Mouse (Mus musculus) thymus, postnatal 4 days (tissue): ENCODE measurements at regions not wholly inside any gene's neighbourhood (a gene's known extent, or its start where the extent isn't known, plus 50 kb on each side); places are given as distances from the start of the nearest gene placed in this dataset.
"Not testable (repeated sequence)": the region's sequence is repeated elsewhere in the genome, so short reads cannot be mapped to it uniquely, and the experiment has no call there.

ENCODE experiments used
- DNase-seq: peaks from one replicate; pipeline ENCODE4 v3.0.0; 2021

DNA sequence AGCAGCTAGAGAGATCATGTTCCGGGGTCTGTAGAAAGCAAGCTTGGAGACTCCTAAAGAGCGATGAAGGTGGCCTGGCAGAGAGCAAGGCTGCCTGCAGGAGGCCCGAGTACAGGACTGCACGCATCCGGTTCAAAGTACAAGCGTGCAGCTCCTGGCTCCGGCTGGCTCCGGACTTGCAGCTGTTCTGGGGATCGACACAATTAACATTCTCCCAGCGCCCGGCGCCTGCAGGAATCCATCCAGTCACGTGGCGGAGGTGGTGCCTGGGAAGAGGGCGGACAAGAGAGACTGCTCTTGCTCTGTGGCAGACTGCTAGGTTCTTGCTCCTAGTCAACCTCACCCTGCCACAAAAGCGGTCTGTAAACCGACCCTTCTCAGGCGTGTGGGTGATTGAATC is 86.9 kb downstream of the Bdh1 start:
- peak; percentile 68 for DNase-seq

DNA sequence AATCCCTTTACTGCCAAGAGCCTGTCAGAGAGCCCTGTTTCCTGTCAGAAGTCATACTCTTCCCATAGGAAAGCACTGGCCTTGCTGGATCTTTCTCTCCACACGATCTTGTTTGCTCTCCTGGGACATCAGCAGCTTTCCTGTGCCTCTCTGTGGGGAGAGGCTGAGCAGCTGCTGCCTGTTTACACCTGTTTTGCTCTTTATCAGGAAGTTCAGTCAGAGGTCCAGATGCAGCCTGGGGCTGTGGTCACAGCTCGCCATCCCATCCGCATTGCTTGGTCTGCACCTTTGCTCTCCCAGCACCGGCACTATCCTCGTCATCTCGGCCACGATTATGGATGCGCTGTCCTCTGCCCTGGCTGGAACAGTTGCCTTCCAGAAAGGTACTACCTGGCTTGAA is 88.0 kb downstream of the Bdh1 start:
- no peak for DNase-seq

DNA sequence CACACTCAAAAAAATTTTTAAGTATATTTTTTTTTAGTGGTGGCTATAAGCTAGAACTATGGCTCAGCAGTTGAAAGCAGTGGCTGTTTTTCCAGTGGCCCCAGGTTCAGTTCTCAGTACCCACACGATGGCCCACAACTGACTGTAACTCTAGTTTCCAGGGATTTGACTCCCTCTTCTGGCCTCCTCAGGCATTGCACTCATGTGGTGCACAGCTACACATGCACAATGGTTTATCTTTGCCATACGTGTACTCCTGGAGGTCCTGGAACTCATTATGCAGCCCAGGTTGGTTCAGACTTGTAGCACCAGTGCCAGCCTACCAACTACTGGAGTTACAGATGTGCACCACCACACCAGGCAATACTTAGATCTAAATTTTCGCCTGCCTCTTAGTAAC is 96.7 kb downstream of the Bdh1 start:
- DNase-seq = no peak

DNA sequence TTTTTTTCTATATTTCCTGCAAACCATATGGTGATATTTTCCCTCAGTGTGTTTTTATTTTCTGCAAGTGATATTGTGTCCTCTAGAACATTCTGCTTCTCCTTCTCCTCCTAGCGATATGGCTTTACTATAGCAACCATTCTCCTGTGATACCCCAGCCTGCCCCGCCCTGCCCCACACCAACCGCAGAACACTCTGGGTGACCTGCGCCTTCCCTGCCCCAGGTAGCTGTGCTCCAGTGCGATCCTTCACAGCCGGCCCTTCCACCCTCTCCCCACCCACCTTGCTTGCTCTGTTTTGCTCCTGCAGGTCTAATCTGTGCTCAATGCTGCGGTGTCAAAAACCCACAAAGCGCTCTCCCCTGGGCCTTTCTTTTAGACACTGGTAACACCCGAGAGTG is 98.0 kb downstream of the Bdh1 start:
- no peak for DNase-seq

DNA sequence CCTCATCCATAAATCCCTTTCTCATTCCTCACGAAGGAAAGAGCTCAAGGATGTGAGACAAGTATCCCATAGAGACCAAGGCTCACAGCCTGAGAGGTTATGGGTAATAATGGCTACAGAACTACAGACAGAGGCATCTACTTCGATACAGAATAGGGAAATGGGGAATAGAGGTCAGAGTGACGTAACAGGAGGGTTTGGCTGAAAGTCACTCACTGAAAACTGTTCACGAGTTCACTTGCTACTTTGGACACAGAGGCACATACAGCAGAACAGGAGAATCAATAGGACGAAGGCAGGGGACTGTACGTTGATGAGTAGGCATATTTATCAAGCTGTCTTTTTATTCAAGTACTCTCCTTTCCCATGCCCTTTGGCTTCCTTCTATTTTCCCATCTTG is 99.7 kb downstream of the Bdh1 start:
- no peak for DNase-seq

DNA sequence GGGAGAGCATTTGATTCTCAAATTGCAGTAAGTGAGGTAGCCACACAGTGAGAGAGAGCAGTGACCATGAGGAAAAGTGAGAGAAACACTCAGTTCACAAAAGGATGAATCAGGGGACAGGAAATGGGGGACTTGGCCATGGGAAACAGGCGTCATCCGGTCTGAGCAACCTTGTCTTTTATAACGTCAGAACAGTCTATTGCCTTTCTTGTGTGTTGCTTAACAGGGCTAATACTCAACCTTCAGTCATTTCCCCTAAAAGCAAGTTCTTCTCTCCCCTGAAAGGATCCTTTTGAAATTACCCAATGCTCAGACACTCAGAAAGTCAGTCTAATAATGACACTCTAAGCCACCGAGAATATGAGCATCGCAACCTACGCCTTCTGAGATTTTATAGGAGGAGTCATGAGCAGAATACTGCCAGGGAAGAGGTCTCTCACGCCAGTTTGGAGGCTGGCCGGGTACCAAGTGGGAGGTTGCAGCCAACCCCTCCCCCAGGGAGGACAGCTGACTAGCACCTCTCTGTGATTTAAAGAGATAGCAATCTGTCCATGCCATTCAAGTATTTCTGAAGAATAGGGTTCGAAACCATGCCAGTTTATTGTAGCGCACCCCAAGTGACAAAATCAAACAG is 104.7 kb downstream of the Bdh1 start:
- DNase-seq = no peak

DNA sequence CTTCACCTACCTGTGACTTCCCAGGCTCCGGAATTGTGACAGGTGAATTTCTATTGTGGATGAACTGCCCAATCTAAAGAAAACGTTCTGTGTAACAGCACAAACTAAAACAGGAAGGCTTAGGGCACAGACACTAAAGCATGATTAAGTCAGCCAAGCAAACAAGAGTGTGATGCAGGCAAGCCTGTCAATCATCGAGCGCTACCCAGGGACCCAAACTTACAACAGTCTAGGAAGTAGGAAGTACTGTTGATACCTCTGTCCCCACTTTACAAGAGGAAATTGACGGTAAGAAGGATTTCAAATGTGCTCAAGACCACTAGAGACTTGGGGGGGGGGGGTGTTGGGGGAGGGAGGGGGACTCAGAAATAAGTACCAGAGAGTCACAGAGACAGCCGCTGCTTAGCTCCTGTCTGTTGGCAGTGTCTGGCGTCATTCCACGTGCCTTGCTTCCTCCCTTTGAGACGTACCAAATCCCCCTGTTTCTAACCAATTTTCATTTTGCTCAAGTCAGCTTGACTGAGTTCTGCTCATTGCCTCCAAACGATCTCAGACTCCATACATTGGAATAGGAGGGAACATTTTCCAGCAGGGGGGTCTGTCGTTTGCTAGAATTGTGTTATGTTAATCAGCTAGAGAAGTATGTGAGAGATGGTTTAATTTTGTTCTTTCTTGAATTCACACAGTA is 106.7 kb downstream of the Bdh1 start:
- DNase-seq = no peak

DNA sequence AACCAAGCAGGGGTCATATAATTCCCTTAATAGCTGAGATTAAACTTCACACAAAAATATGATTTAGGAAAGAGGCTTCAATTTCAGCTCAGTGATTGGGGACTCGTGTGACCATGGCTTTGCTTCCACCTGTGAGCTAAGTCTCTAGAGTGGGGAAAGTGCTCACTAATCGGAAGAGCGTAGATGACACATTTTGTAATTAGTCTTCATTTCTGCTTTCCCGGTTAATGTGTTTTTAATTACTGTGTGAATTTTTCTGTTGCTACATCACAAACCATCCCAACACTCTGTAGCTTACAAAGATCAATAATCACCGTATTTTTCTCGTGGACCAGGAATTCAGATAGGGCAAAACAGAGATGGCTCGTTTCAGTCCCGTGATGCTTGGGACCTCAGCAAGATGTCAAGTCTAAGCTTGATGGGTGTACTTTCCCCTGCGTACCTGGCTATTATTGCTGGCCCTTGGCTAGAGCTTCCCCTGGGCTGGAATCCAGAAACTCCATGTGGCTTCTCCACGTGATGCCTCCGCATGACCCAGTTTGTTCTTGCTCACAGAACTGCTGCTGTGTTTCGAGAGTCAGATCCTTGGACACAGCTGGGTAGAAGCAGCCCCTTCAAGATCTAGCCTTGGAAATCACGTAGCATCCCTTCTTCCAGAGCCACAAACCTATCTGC is 107.3 kb downstream of the Bdh1 start:
- no peak for DNase-seq

DNA sequence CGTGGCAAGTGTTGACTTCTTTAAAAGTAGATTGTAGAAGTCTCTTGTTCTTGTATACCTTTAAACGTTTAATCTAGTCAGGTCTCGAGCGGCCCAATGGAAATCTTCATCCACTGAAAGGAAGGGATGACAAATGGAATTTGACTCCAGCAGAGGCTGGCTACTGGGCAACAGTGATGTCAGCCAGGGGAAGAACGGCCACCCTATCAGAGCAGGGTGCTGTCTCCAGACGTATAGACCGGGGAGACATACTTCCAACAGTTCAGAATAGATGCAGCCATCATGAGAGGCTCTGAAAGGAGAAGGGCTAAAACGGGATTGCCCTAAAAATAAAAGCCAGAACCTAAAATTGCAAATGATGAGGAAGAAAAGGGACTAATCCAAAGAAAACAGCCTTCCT is 108.0 kb downstream of the Bdh1 start:
- DNase-seq = no peak

DNA sequence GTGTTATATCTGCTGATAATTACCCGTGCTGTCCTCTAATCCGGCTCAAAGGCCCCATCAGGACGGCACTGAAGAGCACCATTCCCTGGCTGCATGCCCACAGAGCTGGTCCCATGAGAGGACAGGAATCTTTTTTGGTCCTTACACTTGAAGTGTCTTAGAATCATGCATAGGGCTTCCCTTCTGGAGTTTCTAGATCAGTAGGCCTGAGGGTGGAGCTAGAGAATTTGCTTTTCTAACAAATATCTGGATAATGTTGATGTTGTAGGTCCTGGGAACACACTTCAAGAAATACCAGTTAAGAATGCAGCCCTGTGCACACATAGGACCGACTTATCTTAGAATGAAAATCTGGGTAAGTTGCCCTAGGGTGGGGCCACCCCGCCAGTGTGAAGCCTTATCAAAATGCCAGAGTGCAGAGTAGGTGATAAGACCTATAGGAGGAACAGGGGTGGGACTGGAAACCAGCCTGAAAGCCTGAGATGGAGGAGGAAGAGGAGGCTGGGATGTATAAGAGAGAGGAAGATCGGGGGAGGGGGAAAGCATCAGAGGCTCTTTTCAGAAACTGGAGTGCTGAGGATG is 111.2 kb downstream of the Bdh1 start:
- no peak for DNase-seq

DNA sequence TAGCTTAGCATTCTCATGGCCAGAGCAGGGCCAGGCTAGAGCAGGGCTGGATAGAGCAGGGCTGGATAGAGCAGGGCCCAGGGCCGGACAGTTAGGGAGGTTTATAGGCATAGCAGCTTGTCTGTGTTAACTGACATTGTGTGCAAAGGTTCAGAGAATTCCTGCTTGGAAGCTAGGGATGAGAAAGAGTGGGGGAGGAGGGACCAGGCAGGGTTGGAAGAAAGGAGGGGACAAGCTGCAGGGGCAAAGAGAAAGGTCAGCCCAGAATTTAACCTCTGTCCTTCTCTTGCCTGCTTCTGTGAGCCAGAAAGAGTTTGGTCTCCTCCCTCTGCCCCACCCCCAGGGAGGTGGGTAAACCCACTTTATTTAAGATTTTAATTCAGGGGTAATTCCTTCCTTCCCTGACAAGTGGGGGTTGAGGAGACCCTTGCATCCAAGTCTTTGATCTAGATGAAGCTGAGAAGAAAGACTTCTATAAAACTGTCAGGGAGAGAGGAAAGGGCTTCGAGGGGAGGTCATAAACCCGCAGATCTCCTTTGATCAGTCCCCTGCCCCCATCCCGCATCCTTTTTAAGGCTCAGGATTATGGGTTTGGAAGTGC is 112.9 kb downstream of the Bdh1 start:
- DNase-seq = no peak

DNA sequence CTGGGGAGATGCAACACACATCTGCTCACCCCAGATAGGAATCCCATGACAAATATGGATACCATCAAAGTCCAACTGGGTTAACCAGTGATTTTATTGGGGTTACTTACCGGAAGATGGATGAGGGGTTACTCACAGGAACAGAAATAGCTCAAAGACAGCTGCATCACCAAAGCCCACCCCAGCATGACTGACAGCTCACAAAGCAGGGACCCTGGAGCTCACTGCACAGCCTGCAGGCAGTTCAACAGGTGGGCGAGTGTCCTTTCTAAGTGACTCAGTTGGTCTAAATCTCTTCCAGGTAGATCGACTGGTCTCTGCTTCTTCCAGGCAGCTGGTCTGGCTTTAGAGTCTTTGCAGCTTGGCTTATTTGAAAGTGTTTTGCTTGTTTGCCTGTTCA is 114.2 kb downstream of the Bdh1 start:
- DNase-seq = no peak

DNA sequence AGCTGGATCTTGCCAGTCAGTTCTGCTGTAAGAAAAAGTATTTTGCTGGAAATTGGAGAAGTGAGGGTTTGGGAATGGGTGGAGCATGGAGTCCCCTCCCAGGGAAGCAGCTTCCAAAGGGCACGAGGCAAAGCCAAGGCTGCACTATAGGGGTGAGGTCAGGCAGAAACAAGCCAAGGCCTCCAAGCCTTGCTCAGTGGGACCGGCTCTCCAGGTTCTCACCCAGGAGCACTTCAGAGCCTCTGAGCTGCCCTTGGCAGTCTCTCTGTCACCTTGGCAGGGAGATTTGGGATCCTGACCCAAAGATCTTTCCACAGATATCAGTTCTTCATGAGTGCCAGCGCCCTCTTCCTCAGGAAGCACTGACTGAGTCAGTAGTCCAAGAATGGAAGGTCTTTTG is 116.5 kb downstream of the Bdh1 start:
- no peak for DNase-seq

DNA sequence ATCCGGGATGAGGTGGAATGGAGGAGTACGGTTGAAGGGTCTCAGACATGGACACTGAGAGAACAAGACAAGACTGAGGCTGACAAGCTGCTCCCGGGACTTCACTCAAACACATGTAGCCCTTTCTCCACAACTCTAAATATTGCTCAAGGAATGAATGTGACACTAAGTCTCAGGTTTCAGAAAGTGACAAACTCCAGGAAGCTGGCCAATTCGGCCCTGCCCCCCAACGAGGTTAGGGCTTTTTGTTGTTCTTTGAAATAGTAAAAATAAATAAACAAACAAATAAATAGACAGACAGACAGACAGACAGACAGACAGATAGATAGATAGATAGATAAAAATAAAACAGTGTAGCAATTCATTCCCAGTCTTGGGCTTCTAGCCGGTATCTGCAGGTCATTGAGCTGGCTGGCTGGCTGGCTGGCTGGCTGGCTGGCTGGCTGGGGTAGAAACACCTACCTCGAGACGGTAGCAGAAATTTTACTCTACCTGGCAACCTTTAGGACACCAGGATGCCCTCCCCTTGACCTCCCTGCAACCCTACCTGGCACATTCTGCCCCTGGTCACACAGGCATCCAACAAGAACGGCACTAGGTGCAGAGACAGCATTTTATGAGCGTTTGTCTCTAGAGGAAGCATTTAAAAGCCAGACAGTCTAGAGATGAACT is 119.6 kb upstream of the Dlg1 start:
- DNase-seq = no peak

DNA sequence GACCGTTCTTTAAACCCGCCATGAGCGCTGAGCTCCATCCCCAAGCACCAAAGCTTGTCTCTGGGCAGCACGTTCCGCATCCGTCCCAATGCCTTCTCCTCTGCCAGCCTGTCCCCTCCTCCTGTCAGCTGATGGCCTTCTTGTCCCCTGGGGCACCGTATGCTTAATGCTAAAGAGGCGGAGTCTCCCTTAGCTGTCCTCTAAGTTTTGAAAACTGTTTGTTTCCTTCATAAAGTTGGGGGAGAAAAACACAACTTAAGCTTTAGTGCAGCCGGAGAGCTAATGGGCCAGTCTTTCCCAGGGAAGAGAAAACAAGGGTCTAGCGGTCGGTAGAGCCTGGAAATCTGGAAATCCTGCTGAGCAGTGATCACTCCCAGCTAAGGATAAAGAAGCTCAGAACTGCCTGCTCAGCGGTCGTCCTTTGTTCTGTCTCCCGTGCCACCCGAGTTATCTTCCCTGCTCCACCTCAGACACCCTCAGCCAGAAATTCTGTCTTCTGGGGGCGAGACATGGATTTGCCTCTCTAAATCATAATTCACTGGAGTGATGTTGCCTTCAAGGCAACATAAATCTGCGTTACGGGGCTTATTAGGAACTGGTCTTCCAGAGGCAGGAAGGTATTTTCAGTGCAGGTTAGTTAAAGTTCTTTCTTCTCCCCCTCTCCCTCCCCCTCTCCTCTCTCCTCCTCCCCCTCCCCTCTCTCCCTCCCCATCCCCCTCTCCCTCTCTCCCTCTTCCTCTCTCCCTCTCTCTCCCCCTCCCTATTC is 117.0 kb upstream of the Dlg1 start:
- DNase-seq = no peak

DNA sequence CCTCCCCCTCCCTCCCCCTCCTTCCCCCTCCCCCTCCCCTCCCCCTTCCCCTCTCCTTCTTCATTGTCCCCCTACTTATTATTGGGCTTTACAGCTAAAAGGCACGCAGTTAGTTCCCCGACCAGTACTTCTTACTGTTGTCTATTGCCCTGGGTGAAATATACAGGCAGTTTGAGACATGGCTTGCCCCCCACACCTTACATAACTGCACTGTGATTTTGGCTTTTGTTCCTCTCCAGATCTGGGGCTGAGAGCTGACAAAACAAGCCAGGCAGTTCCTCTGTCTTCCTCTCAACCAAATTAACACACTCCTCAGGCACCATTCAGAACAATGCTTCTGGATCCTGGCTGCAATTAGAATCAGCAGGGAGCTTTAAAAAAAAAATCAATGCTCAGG is 116.4 kb upstream of the Dlg1 start:
- no peak for DNase-seq

DNA sequence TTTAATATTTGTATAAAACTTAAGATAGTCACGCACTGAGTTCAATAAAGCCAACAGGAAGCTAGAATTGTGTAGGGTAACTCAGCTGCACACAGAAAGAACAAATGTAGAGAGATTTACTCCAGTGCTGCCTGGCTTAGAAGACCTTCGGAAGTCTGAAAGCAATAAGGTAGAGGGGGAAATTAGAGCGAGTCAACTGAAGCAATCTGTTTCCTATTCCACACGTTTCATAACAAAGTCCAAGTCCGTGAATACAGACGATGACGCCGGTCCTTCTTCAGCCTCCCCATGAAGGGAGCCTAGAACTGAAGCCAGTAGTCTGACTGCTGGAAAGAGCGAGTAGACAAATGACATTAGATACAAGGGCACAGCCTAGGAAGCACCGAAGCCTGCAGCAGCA is 115.9 kb upstream of the Dlg1 start:
- no peak for DNase-seq

DNA sequence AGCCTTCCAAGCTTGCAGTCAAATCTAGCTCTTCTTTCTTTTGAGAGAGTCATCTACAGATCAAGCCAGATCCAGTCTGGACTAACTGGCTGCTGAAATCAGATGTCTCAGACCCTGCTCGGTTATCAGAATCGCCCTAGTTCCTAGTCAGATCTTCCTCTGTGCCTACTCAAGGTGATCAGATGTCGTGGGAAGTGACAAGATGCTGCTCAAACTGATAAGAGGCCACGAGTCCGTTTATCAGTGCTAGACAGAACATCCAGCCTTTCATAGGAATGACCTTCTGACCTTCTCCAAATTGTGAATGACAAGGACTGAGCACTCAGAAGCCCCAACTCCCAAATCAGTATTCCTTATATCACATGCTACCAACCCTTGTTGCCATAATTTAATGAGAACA is 113.3 kb upstream of the Dlg1 start:
- DNase-seq = no peak

DNA sequence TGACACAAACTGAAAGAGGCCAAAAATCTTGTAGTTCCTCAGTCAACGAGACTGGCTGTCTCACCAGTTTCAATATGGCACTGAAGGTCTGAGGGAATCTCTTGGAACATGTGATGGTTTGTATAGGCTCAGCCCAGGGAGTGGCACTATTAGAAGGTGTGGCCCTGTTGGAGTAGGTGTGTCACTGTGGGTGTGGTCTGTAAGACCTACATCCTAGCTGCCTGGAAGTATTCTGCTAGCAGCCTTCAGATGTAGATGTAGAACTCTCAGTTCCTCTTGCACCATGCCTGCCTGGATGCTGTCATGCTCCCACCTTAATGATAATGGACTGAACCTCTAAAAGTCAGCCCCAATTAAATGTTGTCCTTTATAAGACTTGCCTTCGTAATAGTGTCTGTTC is 112.7 kb upstream of the Dlg1 start:
- not testable (repeated sequence) for DNase-seq

DNA sequence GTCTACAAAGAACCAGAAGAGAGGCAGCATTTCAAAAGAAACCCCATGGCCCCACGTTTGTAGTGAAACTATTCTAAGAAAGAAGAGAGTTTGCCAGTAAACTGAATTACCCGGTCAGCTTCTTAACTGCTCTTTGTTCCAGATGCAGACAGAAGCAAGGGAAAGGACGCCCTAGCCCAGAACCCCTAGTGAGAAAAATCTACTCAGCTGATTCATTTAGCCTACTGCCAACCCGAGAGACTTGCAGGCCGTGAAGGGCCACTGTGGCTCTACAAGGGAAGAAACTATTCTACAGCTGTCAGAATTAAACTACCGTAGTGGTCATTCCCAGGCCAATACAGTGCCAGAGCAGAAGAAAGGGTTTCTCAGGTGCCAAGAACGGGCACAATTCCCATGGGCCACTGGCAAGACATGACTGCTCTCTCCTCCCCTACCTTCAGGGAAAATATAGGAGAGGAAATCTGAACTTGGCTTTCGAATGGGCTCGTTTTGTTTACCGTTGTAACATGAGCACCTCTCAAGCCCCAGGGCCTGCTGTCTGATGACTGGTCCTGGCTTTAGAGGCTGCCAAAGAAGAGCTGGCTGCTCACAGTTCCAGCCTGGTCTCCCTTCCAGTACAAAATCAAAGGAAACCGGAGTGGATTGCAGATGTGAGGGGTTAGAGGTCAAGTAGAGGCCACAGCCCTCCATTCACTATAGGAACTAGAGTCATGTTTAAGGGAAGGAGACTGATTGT is 111.7 kb upstream of the Dlg1 start:
- DNase-seq = no peak

DNA sequence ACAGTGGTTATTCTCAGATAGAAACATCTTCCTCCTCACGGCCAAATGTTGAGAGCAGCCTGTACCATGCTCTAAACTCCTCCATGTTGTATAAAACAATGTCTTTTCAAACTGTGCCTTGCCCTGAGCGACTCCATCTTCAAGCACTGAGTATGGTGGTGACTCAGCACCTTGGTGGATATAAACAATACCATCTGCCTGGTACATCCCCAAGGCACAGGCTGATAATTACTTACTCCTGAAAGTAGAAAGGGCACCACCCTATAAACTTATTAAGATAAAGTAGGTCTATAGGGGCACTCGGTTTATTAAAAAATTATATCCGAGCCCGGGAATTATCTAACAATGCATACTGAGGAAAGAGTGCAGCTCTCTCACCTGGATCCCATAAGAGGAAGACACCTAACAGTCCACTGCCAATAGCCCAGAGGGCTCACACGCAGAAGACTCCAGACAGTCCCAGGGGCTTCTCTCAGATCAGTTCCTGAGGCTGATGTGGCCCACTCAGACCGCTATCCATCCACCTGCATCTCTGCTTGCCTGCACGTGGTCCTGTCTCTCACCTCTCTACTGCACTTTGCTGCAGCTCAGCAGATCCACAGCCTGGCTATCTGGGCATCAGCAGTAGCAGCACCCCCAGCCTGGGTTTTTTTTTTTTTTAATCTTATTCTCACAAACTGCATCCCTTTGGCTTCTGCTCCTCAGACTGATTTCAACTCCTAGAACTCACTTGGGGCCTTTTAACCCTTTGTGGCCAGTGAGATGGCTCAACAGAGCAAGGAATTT is 109.7 kb upstream of the Dlg1 start:
- no peak for DNase-seq
